Mouse (Mus musculus) midbrain, embryonic 15.5 days (tissue): ENCODE results near the gene Stat5a. TPM values are rescaled to one million over a fixed set of nuclear protein-coding genes. Genes with fewer than 3 reads are reported as not detected.

Experiments used
- ATAC-seq: fragments of 200-750 bp; cut with Nextera tagmentation; replicated peaks from 2 replicates; pipeline ENCODE4 v1.8.0; 2017; ENCODE audit warnings: moderate TSS enrichment
- H3K27ac ChIP-seq: fragments of 300-500 bp; sonication (generic); 2 replicates; pipeline ENCODE4 v1.5.1; 2015; ENCODE audit warnings: mild to moderate bottlenecking, inconsistent platforms
- H3K27me3 ChIP-seq: fragments of 300-500 bp; sonication (generic); replicated peaks from 2 replicates; pipeline ENCODE4 v1.6.1; 2015; ENCODE audit warnings: inconsistent platforms
- H3K36me3 ChIP-seq: fragments of 300-500 bp; sonication (generic); replicated peaks from 2 replicates; pipeline ENCODE4 v1.6.1; 2015; ENCODE audit warnings: inconsistent platforms
- H3K4me1 ChIP-seq: fragments of 300-500 bp; sonication (generic); 2 replicates; pipeline ENCODE4 v1.6.1; 2015; ENCODE audit warnings: inconsistent platforms
- H3K4me2 ChIP-seq: fragments of 300-500 bp; sonication (generic); 2 replicates; pipeline ENCODE4 v1.6.1; 2015; ENCODE audit warnings: inconsistent platforms, mild to moderate bottlenecking, moderate library complexity
- H3K4me3 ChIP-seq: fragments of 300-500 bp; sonication (generic); 2 replicates; pipeline ENCODE4 v1.5.1; 2015; ENCODE audit warnings: mild to moderate bottlenecking, inconsistent platforms
- H3K9ac ChIP-seq: fragments of 300-500 bp; sonication (generic); 2 replicates; pipeline ENCODE4 v1.6.1; 2015; ENCODE audit warnings: mild to moderate bottlenecking, inconsistent platforms
- H3K9me3 ChIP-seq: fragments of 300-500 bp; sonication (generic); 2 replicates; pipeline ENCODE4 v1.6.1; 2016; ENCODE audit warnings: inconsistent platforms
- WGBS: fragments of 180-500 bp; shearing (Covaris S2); methylation state at CpG from one replicate; pipeline ENCODE4 v1.1.7; 2015; ENCODE audit warnings: mixed read lengths; 5-methylcytosine and 5-hydroxymethylcytosine counted together
- polyA plus RNA-seq: library from polyadenylated mRNA; unstranded; fragments of >200 nt; fragmentation: Nextera tagmentation; extraction: Ambion mirVana; gene quantifications from 2 replicates; pipeline ENCODE4 v1.2.1, GENCODE M21; 2015

The Stat5a gene
- polyA plus RNA-seq, 1 experiment from 2014 or later: 2.3 TPM

DNA sequence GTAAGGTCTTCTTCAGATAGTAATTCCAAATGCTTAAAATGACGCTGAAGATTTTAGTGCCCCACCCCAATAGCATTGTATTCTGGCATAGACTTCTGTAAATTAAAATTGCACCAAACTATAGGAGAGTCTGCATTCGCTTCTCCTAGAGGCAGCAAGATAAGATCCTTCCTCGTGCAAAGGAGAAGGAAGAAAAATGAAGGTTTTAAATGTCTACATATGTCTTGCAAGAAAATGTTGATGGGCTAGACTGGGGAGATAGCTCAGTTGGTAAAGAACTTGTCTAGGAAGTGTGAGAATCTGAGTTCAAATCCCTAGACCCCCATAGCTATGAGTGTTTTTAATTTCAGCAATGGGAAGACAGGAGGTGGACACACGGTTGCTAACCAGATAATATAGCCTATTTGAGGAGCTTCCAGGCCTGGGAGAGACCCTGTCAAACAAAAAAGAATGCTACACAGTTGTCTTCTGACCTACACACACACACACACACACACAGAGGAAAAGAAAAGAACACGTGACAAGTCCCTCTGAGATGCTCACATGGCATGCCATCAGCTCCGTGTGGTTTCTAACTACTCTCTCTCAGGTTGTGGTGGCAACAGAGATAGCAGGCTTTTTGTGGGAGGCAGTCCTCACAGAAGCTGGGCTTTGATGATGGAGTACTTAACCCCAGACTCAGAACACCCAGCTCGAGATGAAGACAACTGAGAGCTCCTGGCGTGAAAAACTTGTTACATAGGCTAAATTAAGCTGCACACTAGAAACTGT is 35.4 kb upstream of the Stat5a start:
- H3K36me3 ChIP-seq: no peaks in the 10 kb centered on the region
- no peak overlapping the region for H3K9ac ChIP-seq
- no peak overlapping the region for H3K4me2 ChIP-seq
- no peaks in the 10 kb centered on the region for H3K9me3 ChIP-seq
- WGBS: 70% methylated on average over 8 of the region's 8 CpGs
- no peak overlapping the region for H3K27ac ChIP-seq
- no peak for ATAC-seq
- H3K27me3 ChIP-seq: no peaks in the 10 kb centered on the region
- no peak overlapping the region for H3K4me3 ChIP-seq
- peaks cover 10% of the 10 kb centered on the region for H3K4me1 ChIP-seq

DNA sequence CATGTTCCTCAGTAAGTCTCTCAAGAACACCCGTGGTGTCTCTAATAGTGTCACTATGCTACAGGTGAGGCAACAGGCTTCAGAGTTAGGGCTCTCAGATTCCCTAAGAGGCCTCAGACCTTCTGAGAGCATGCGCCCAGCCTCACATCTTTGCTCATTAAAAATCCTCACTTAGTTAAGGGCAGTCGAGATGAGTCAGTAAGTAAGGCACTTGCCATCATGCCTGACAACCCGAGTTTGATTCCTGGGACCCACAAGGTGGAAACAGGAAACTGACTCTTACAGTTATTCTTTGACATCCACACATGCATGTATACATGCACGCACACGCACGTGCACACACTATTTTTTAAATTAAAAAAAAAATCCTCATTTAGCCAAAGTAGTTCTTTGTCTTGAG is 34.7 kb upstream of the Stat5a start:
- Histone ChIP-seq H3K4me1 (peaks cover 18% of the 10 kb centered on the region), H3K4me2 (no peak overlapping the region), H3K4me3 (no peak overlapping the region), H3K9ac (no peak overlapping the region), H3K27me3 (no peaks in the 10 kb centered on the region), H3K36me3 (no peaks in the 10 kb centered on the region), H3K27ac (no peak overlapping the region), H3K9me3 (no peaks in the 10 kb centered on the region)
- WGBS: 80% methylated on average over 7 of the region's 7 CpGs
- no peak for ATAC-seq

DNA sequence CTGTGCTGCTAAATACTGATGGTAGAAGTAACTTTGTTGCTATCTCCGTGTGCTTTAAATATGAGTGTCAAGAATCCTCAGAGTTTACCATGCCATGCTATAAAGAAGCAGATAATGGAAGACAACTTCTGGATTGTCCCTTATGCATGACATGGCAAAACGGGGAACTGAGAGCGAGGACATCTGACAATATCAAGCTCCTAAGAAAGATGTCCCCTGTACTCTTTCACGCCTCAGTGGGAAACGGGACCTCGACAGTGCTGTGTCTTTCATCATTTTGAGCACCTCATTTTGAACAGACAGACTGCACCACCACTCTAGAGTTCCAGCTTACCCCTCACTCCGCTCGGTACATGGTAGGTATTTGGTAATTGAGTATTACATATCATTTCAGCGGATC is 33.7 kb upstream of the Stat5a start:
- Histone ChIP-seq H3K9ac (no peak overlapping the region), H3K4me2 (no peak overlapping the region), H3K4me1 (peaks cover 21% of the 10 kb centered on the region), H3K27me3 (no peaks in the 10 kb centered on the region), H3K27ac (no peak overlapping the region), H3K9me3 (no peaks in the 10 kb centered on the region), H3K36me3 (no peaks in the 10 kb centered on the region), H3K4me3 (no peak overlapping the region)
- no peak for ATAC-seq
- 77% methylated on average over 9 of the region's 9 CpGs for WGBS

DNA sequence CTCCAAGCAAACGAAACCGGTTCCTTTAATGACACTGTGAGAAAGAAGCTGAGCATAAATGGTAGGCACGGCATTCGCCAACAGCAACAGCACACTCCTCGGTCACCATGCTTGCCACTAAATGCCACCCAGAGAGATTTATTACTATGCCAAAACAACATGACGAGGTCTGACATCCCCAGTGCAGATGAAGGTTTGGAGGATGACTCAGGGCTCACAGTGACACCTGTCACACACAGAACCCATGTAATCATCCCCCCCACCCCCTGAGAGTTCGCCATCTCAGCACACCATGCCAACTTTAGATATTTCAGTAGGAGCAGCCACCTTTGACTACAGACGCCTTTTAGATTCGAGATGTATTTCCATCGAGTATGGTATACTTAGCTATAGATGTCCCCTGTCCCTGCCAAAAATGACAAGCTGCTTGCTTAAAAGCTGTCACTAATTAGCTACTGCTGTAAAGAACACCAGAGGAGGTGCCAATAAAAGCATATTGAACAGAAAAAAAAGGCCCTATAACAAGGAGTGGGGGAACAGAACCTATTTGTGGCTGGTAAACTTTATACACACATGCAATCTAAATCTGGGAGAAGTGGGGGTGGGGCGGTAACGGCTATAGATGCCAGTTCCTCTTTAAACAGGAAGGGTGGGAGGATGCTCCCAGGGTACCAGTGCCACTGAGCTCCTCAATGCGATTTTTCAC is 32.8 kb upstream of the Stat5a start:
- Histone ChIP-seq H3K27ac (no peak overlapping the region), H3K4me2 (no peak overlapping the region), H3K27me3 (no peaks in the 10 kb centered on the region), H3K9me3 (no peaks in the 10 kb centered on the region), H3K36me3 (no peaks in the 10 kb centered on the region), H3K4me1 (peaks cover 21% of the 10 kb centered on the region), H3K4me3 (no peak overlapping the region), H3K9ac (no peak overlapping the region)
- no peak for ATAC-seq
- WGBS: 80% methylated on average over 13 of the region's 13 CpGs

DNA sequence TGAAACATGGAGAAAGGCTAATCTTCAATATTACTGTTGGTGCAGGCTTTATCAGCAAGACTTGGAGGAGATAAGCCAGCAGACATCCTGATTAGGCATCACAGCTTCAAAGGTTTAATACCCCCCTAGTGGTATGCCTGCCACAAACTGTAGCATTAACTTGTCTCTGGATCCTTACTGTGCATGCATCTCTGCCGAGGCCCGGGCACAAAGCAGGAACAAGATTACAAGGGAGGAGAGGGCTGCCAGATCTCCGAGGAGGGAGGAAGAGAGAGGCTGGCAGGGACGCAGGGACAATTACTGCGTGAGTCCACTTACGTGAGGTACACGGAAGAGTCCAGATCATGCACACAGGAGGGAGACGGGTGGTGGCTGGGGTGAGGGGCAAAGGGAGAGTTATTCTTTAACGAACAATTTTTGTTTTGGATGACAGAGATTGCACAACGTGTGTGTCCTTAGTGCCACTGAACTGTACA is 30.4 kb upstream of the Stat5a start:
- WGBS: 32% methylated on average over 10 of the region's 10 CpGs

DNA sequence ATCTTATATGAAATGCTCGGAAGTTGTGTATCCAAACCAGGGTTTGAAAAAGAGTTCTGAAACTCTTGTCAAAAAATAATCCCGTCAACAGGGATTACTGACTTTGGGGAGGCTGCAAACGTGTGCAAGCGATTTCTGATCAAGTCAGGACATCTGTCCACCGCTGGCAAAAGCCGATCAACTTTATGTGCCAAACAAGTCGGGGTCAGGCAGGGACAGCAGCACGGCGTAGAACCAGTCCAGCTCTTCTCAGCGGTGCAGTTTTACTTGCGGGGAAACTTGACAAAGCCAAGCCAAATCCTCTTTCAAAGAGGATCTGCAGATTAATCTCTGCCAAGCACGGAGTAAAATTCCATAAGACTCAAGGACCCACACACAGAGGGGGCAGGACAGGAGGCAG is 29.5 kb upstream of the Stat5a start:
- Histone ChIP-seq H3K27ac (no peak overlapping the region), H3K9ac (no peak overlapping the region), H3K4me3 (no peak overlapping the region), H3K36me3 (no peaks in the 10 kb centered on the region), H3K4me2 (no peak overlapping the region), H3K4me1 (peaks cover 21% of the 10 kb centered on the region), H3K27me3 (no peaks in the 10 kb centered on the region), H3K9me3 (no peaks in the 10 kb centered on the region)
- WGBS: 39% methylated on average over 12 of the region's 12 CpGs
- ATAC-seq: no peak

More for the DNA sequence above, 30.4 kb upstream of the Stat5a start:
- H3K9me3 ChIP-seq: no peaks in the 10 kb centered on the region
- H3K4me3 ChIP-seq: no peak overlapping the region
- no peaks in the 10 kb centered on the region for H3K27me3 ChIP-seq
- peaks cover 21% of the 10 kb centered on the region for H3K4me1 ChIP-seq
- H3K27ac ChIP-seq: peak overlapping the region; percentile 63
- 0 out of 2 replicates have a peak, but pooled peaks have one; percentile 58 for ATAC-seq
- no peak overlapping the region for H3K4me2 ChIP-seq
- H3K9ac ChIP-seq: no peak overlapping the region
- no peaks in the 10 kb centered on the region for H3K36me3 ChIP-seq

DNA sequence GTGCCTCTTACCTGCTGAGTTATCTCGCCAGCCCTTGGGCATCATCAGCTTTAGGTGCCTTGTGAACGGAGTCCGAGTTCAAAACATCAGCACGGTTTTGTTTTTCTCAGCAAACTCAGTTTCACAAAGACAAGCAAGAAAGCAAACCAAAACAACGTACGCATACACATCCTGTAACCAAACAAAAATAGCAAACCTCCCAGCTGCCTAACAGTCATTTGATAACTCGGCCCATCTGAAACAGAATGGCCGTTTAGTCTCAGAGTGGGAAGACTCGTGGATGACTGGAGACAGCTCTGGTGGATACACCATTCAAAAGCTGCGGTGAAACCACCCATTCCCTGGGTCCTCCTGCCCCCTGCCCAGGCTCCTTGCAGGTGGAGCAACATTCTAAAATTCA is 27.8 kb upstream of the Stat5a start:
- H3K27ac ChIP-seq: no peak overlapping the region
- 82% methylated on average over 10 of the region's 10 CpGs for WGBS
- H3K36me3 ChIP-seq: no peaks in the 10 kb centered on the region
- no peaks in the 10 kb centered on the region for H3K27me3 ChIP-seq
- H3K4me3 ChIP-seq: no peak overlapping the region
- H3K4me2 ChIP-seq: no peak overlapping the region
- H3K4me1 ChIP-seq: peaks cover 21% of the 10 kb centered on the region
- H3K9me3 ChIP-seq: no peaks in the 10 kb centered on the region
- H3K9ac ChIP-seq: no peak overlapping the region
- ATAC-seq: no peak

DNA sequence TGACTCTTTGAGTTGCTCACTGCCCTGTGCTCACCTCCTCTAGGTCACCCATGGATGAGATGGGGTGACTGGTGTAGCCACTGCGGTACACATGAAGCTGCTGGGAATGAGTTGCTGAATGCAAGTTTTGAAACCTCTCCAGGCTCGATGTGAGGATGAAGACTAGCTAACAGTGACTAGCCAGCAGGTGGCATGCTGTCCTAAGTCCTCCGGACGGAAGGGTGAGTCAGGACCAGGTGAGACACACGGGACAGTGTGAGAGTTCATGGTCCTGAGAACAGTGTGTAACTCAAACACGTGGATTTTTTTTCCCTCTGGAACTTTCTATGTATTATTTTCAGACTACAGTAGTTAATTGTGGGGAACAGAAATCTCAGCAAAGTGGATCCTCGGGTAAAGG is 25.7 kb upstream of the Stat5a start:
- Histone ChIP-seq H3K4me2 (no peak overlapping the region), H3K36me3 (no peaks in the 10 kb centered on the region), H3K27me3 (no peaks in the 10 kb centered on the region), H3K4me1 (peaks cover 13% of the 10 kb centered on the region), H3K9me3 (no peaks in the 10 kb centered on the region), H3K27ac (no peak overlapping the region), H3K4me3 (no peak overlapping the region), H3K9ac (no peak overlapping the region)
- ATAC-seq: no peak
- 77% methylated on average over 7 of the region's 7 CpGs for WGBS

DNA sequence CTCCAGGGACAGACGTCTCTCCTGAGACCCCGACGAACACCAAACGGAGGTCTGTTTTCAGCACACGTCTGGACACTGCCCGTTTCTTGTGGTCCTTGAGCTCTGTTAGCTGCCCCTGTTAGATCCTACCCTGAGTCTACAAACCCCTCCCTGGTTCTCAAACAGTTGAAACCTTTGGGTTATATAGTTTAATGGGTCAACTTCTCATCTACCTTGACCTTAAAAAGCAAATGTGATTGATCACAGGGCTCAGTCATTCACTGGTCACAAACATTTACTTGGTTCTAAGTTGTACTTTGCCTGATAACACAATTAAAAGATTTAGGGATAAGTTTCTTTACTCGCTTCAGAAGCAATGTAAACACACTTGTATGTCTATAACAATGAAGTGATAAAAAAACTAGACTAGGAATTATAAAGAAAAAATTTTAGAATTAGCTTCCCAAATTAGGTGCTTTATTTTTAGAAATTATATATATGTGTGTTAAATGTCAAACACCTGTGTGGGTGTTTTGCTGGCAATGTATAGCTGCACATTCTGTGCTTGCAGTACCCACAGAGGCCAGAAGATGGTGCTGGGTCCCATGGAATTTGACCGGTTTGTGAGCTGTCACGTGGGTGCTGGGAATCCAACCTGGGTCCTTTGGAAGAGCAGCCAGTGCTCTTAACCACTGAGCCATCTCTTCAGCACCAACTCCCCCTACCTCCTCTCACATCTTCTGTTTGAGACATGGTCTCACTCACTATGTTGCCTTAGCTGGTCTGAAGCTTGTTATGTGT is 22.0 kb upstream of the Stat5a start:
- Histone ChIP-seq H3K4me2 (no peak overlapping the region), H3K9me3 (no peaks in the 10 kb centered on the region), H3K36me3 (no peaks in the 10 kb centered on the region), H3K9ac (no peak overlapping the region), H3K27ac (no peak overlapping the region), H3K4me1 (no peaks in the 10 kb centered on the region), H3K4me3 (no peak overlapping the region), H3K27me3 (no peaks in the 10 kb centered on the region)
- no peak for ATAC-seq
- 82% methylated on average over 9 of the region's 9 CpGs for WGBS

DNA sequence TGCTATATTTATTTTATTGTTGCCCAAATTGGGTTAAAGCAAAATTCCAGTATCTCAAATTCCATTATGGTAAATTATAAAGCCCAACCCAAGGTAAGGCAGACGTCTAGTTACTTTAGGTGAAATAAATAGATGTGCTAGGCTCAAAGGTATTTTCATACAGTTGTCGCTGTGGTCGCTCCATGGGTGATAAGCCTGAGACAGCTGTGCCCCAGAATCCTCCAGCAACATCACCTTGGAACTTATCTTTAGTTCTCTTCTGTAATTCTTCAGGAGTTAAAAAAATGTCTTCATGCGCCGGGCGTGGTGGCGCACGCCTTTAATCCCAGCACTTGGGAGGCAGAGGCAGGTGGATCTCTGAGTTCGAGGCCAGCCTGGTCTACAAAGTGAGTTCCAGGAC is 20.3 kb upstream of the Stat5a start:
- H3K27ac ChIP-seq: no peak overlapping the region
- no peak for ATAC-seq
- WGBS: 95% methylated on average over 9 of the region's 9 CpGs

DNA sequence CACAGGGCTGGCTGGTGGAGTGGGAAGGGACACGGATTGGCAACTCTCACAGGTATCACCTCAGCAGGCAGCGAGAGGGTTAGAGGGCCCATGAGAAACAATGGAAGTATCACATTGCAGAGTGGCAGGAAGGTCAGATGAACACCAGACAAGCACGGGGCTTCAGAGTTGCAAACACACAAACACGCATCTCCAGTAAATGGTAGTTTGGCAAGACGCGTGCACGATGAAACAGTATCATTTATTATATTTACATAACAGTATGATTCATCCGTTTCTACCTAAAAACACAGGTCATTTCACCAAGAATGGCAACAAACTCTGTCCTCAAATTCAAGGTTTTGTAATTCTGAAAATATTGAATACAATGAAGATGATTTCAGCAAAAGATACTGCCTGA is 19.6 kb upstream of the Stat5a start:
- no peak for ATAC-seq
- H3K27me3 ChIP-seq: no peaks in the 10 kb centered on the region
- 82% methylated on average over 8 of the region's 8 CpGs for WGBS

More for the DNA sequence above, 20.3 kb upstream of the Stat5a start:
- H3K4me2 ChIP-seq: no peak overlapping the region
- no peaks in the 10 kb centered on the region for H3K36me3 ChIP-seq
- no peak overlapping the region for H3K4me3 ChIP-seq
- H3K9ac ChIP-seq: no peak overlapping the region
- H3K27me3 ChIP-seq: no peaks in the 10 kb centered on the region
- no peaks in the 10 kb centered on the region for H3K4me1 ChIP-seq
- H3K9me3 ChIP-seq: no peaks in the 10 kb centered on the region

DNA sequence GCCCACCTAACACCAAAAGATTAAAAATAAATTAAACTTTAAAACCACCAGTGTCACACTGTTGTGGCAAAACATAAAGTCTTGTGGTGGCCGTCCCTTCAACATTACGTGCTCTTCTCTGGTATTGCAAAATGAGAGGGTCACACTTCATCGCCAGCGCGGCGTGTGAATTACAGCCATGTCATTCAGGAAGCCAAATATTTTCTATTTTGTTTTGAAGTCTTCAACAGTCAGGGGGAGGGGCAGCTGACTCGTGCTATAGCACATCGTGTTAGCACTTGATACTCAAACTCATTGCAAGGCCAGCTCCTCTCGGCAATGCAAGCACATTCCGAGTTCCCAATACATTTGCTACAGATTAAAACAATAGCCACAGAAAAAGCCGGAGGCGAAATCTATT is 18.3 kb upstream of the Stat5a start:
- WGBS: 75% methylated on average over 12 of the region's 12 CpGs
- H3K9ac ChIP-seq: no peak overlapping the region
- no peaks in the 10 kb centered on the region for H3K4me1 ChIP-seq
- H3K27ac ChIP-seq: no peak overlapping the region
- no peaks in the 10 kb centered on the region for H3K9me3 ChIP-seq
- no peak overlapping the region for H3K4me3 ChIP-seq
- no peak for ATAC-seq
- no peaks in the 10 kb centered on the region for H3K27me3 ChIP-seq
- H3K36me3 ChIP-seq: no peaks in the 10 kb centered on the region
- no peak overlapping the region for H3K4me2 ChIP-seq

More for the DNA sequence above, 19.6 kb upstream of the Stat5a start:
- H3K27ac ChIP-seq: no peak overlapping the region
- H3K9me3 ChIP-seq: no peaks in the 10 kb centered on the region
- no peaks in the 10 kb centered on the region for H3K36me3 ChIP-seq
- no peak overlapping the region for H3K4me3 ChIP-seq
- H3K4me2 ChIP-seq: no peak overlapping the region
- no peak overlapping the region for H3K9ac ChIP-seq
- no peaks in the 10 kb centered on the region for H3K4me1 ChIP-seq
